Mouse (Mus musculus): ENCODE measurements around the gene Vstm4. TPM values are rescaled to one million over a fixed set of nuclear protein-coding genes. Genes with fewer than 3 reads are reported as not detected.

The Vstm4 gene
- 1 to 10 TPM; 1.7 to 3.3 TPM for total RNA-seq (2021)
- long read RNA-seq, experiment 1, partial matches to known transcripts: 0 of 3 reads
- long read RNA-seq, experiment 1, other reads (novel, unspliced or antisense): 0 of 3 reads
- long read RNA-seq, experiment 2, partial matches to known transcripts: 0 of 3 reads
- long read RNA-seq, experiment 2, other reads (novel, unspliced or antisense): 0 of 3 reads

DNA sequence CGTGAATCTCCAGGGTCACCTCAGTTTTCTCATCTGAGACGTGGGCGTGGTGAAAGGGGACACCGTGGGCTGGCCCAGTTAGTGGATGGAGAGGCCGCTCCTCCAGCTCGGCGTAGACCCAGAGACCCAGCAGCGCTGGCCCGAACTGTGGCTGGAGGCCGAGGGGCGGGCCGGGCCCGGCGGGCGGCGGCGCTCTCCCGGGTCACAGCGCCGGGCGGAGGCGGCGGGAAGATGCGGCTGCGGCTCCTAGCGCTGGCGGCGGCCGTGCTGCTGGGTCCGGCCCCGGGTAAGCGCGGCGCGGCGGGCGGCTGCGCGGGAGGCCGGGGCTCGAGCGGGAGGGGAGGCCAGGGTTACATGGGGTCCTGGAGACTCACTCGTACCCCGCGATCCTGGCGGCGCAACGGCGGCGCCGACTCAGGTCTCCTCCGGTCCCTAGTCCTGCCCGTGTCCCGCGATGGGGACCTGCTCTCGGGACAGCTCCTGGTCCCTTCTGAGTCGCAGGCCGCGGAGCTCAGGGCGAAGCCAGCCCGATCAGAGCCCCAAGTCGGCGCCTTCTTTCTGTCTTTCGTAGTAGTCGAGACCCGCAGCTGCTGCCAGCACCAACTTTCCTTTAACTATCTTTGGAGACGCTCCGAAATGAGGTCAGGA, at the start of gene Vstm4:
Gene Vstm4 (plus strand): TSS at position 76 of the 648 bp plus-strand sequence.
- H3K4me3 ChIP-seq: peak within 1 kb of the TSS; percentile 84
- TF ChIP-seq CTCF (IDR thresholded peaks at IDR 0.05): peak; percentile 6; the same call in 1 of the 2 replicates
- intact Hi-C loops (cut with DNase I): loop anchor here (5.0 kb wide), 1 partner anchor 105 kb away; no protein-coding TSS in a partner anchor
- H3K27ac ChIP-seq: peak within 1 kb of the TSS; percentile 89
- peak; percentile 91 for DNase-seq

- no peak overlapping the region for H3K27ac ChIP-seq
- no peak overlapping the region for H3K4me3 ChIP-seq
- intact Hi-C loops (cut with DNase I): no loop called here
- no peak for DNase-seq
- TF ChIP-seq CTCF (IDR thresholded peaks at IDR 0.05): no peak
Observed at GRCm38 (mm10) chr14:32810111-32810510, 46.4 kb upstream of the Vstm4 start.

DNA sequence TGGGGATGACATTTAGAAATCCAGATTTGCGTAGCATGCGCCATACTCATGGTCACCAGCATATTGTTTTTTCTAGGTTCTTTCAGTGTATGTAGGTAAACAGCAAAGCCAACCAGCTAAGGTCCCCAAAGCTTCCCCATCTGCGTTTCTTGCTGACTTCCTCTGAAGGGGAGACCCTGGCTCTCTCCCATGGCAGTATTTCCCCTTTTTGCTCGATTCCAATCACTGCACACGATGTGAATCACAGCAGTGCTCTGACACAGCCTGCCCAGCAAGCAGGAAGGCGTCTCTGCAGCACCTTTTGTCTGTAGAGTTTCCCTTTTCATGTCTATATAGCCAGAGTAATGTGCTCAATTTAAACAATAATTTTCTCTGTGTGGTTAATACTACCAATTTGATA, 44.1 kb upstream of the Vstm4 start:
- no peak overlapping the region for H3K4me3 ChIP-seq
- intact Hi-C loops (cut with DNase I): no loop called here
- DNase-seq: no peak
- no peak for TF ChIP-seq CTCF (IDR thresholded peaks at IDR 0.05)
- no peak overlapping the region for H3K27ac ChIP-seq

DNA sequence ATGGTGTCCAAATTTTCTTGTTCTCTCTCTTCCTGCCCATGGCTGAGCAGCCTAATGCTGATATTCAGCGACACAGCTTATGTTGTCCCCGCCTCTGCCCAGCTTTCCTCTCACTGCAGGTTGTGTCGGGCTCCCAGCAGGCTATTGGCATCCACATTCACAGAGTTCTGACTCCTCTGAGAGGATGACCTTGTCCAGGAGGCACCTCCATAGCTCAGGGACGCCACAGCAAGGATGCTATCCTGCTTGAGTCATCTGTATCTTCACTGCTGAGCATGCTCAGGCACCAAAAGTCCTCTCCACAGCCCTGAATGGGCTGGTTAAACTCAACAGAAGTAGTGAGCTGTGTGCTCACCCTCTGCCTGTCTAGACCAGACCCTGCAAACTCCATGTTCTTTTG, 41.6 kb upstream of the Vstm4 start:
- no peak for DNase-seq
- H3K27ac ChIP-seq: no peak overlapping the region
- H3K4me3 ChIP-seq: no peak overlapping the region
- no peak for TF ChIP-seq CTCF (IDR thresholded peaks at IDR 0.05)
- intact Hi-C loops (cut with DNase I): no loop called here

DNA sequence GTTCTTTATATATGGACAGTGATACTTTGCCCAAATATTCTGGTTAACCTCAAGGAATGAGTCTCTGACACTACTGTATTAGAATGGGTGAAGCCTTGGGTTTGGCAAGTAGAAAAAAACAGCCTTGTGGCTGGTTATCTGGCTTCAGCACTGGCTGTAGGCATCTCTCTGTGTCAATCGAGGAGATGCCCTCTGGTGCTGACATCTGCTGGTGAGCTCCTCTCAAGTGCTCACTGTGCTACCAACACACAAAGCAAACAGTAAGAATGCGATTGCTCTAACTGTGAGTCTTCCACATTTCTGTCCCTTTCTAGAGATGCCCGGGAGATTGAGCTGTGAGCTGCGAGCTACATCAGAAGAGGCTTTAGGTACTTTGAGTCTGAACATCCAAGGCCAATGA, 40.0 kb upstream of the Vstm4 start:
- intact Hi-C loops (cut with DNase I): no loop called here
- no peak for DNase-seq
- Histone ChIP-seq H3K4me3 (no peak overlapping the region), H3K27ac (no peak overlapping the region)
- peak; percentile 9; the same call in 1 of the 2 replicates for TF ChIP-seq CTCF (IDR thresholded peaks at IDR 0.05)

GRCm38 (mm10) chr14:32817258-32817657, 39.3 kb upstream of the Vstm4 start:
- no peak overlapping the region for H3K4me3 ChIP-seq
- no peak overlapping the region for H3K27ac ChIP-seq
- peak; percentile 55 for DNase-seq

DNA sequence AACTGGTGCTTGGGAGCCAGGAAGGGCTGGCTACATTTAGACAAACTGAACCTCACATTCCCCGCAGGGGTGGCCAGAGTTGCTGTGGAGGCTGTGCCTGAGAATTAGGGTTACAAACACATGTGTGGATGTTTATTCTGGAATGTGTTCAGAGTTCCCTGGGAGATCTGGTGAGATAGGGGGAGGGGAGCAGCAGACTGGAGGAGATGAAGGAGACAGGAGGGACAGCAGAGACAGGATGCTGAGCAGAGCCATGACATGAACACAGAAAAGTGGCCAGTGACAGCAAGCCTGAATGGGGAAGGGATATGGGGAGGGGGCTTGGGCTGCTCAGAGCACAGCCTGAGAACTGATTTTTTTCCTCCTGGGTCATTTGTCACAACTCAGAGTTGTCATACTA, 37.3 kb upstream of the Vstm4 start:
- no peak for TF ChIP-seq CTCF (IDR thresholded peaks at IDR 0.05)
- no peak for DNase-seq
- intact Hi-C loops (cut with DNase I): no loop called here
- H3K27ac ChIP-seq: no peak overlapping the region
- H3K4me3 ChIP-seq: no peak overlapping the region

More at GRCm38 (mm10) chr14:32817258-32817657, 39.3 kb upstream of the Vstm4 start:
- intact Hi-C loops (cut with DNase I): no loop called here
- TF ChIP-seq CTCF (IDR thresholded peaks at IDR 0.05): no peak

DNA sequence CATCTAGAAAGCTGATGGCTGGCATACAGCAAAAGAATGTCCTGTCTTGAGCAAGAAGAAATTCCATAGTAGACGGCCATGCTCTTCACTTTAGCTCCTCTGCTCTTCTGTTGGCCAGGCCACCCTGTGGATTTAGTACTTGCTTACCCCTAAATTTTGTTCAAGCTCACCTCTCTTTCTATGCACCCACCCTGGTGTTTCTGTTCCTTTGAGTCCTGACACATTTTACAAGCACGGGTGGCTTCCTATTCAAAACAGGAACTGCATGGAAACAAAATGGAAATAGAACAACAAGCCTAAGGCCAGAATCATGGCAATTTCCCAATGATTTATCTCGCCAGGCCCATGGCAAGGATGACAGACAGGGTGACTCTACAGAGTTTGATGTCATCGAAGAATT, 33.7 kb upstream of the Vstm4 start:
- no peak overlapping the region for H3K4me3 ChIP-seq
- intact Hi-C loops (cut with DNase I): no loop called here
- no peak for TF ChIP-seq CTCF (IDR thresholded peaks at IDR 0.05)
- H3K27ac ChIP-seq: no peak overlapping the region
- DNase-seq: no peak

DNA sequence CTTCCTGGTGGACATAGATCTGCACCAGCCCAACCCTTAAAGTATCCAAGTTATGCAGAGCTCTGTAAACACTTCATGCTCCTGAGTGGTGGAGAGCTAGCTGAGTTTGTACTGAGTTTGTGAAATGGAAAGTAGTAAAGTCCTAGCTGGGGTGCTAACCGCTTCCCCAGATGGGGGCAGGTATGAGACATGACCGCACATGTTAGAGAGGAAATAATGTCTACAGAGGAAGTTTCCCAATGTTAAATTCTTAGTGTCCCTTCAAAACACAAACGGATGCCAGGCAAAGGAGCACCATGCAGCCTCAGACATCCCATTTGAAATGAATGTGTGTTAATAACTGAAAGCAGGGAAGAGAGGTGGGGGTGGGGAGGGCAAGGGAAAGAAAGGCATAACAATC, 32.7 kb upstream of the Vstm4 start:
- H3K4me3 ChIP-seq: no peak overlapping the region
- no peak for TF ChIP-seq CTCF (IDR thresholded peaks at IDR 0.05)
- no peak overlapping the region for H3K27ac ChIP-seq
- intact Hi-C loops (cut with DNase I): no loop called here
- DNase-seq: no peak

- no peak overlapping the region for H3K4me3 ChIP-seq
- intact Hi-C loops (cut with DNase I): no loop called here
- H3K27ac ChIP-seq: no peak overlapping the region
- TF ChIP-seq CTCF (IDR thresholded peaks at IDR 0.05): no peak
- DNase-seq: no peak
Observed at GRCm38 (mm10) chr14:32824267-32825150, 32.0 kb upstream of the Vstm4 start.

- TF ChIP-seq CTCF (IDR thresholded peaks at IDR 0.05): no peak
- no peak overlapping the region for H3K4me3 ChIP-seq
- no peak overlapping the region for H3K27ac ChIP-seq
- intact Hi-C loops (cut with DNase I): no loop called here
- peak; percentile 61 for DNase-seq
Observed at GRCm38 (mm10) chr14:32825426-32826032, 31.0 kb upstream of the Vstm4 start.

GRCm38 (mm10) chr14:32827165-32827564, 29.4 kb upstream of the Vstm4 start:
- H3K27ac ChIP-seq: peak overlapping the region; percentile 67; the same call in 1 of the 2 replicates
- H3K4me3 ChIP-seq: no peak overlapping the region
- intact Hi-C loops (cut with DNase I): no loop called here
- peak; percentile 77 for DNase-seq
- TF ChIP-seq CTCF (IDR thresholded peaks at IDR 0.05): no peak

Measured in gastrocnemius, adult 2 months (tissue).